ENCODE assay signal across 19 mouse cellular contexts in genomic region chr7:49082585-49083165, GRCm38 (mm10).
DNase-seq lines count a peak whose midpoint lies in the region; ATAC-seq and TF ChIP-seq lines count a peak whose summit lies in the region.
"Had no signal": no experiment of that assay in that cellular context is flagged by ENCODE, and none has a peak within 500 bp of the region (broad histone marks: within the 10 kb centered on the region; RNA-seq: fewer than 3 reads in every experiment).

No protein-coding gene starts in this region.

- ATAC-seq in hindbrain, embryonic 14.5 days (ENCODE audit: low FRiP score): peak; percentile 35
- peak; percentile 65 for ATAC-seq in Patski
- 0 out of 2 replicates have a peak, but pooled peaks have one; percentile 23 for ATAC-seq in embryonic facial prominence, embryonic 15.5 days (ENCODE audit: insufficient number of reproducible peaks, low FRiP score, low TSS enrichment, low read depth)
- ATAC-seq in neural tube, embryonic 14.5 days (ENCODE audit: low read depth): peak; percentile 33; the same call in 1 of the 2 replicates
- ATAC-seq: CD4-positive, CD25-positive, alpha-beta regulatory T cell, adult 4 months; forebrain, embryonic 13.5 days; intestine, embryonic 15.5 days had no signal

- no peaks in the 10 kb centered on the region for H3K36me3 ChIP-seq in hindbrain, embryonic 14.5 days (replicated peaks; ENCODE audit: control insufficient read depth, insufficient read depth)
- H3K36me3 ChIP-seq in hindbrain, embryonic 10.5 days: no peaks in the 10 kb centered on the region
- H3K36me3 ChIP-seq in embryonic facial prominence, embryonic 15.5 days: no peaks in the 10 kb centered on the region
- H3K36me3 ChIP-seq in neural tube, embryonic 14.5 days (ENCODE audit: control insufficient read depth, insufficient read depth, low read length): no peaks in the 10 kb centered on the region
- H3K36me3 ChIP-seq: embryonic facial prominence, embryonic 13.5 days; intestine, embryonic 15.5 days; limb, embryonic 13.5 days; liver, embryonic 15.5 days had no signal

- POLR2A ChIA-PET in Patski (lab: Charles Lee): interaction anchor here (1.0 kb wide), 1 partner anchor 10 kb away, joined by 4 read pairs; no protein-coding TSS in a partner anchor

- in situ Hi-C loops in Patski (cut with MboI; ENCODE audit: low pct_unique_long_range_greater_than_20kb): no loop called here

- no peak for TF ChIP-seq CTCF in Patski (IDR thresholded peaks at IDR 0.05)

- 35% methylated on average over 4 of the region's 4 CpGs for WGBS in hindbrain, embryonic 14.5 days
- WGBS in hindbrain, embryonic 10.5 days: 55% methylated on average over 4 of the region's 4 CpGs
- WGBS in embryonic facial prominence, embryonic 15.5 days: 27% methylated on average over 4 of the region's 4 CpGs
- 35% methylated on average over 4 of the region's 4 CpGs for WGBS in neural tube, embryonic 14.5 days

- H3K27ac ChIP-seq in hindbrain, embryonic 14.5 days: peak overlapping the region; percentile 79
- no peak overlapping the region; the same call in 1 of the 2 replicates for H3K27ac ChIP-seq in hindbrain, embryonic 10.5 days
- H3K27ac ChIP-seq in embryonic facial prominence, embryonic 15.5 days (replicated peaks): no peak overlapping the region
- peak overlapping the region; percentile 4 for H3K27ac ChIP-seq in neural tube, embryonic 14.5 days (ENCODE audit: low read depth, low read length)
- H3K27ac ChIP-seq: embryonic facial prominence, embryonic 13.5 days; forebrain, embryonic 13.5 days; intestine, embryonic 15.5 days; left cerebral cortex, adult 2 months; limb, embryonic 13.5 days; liver, embryonic 15.5 days had no signal

- no peak overlapping the region for H3K4me3 ChIP-seq in hindbrain, embryonic 14.5 days (replicated peaks; ENCODE audit: low read length)
- H3K4me3 ChIP-seq in hindbrain, embryonic 10.5 days: no peak overlapping the region
- H3K4me3 ChIP-seq in embryonic facial prominence, embryonic 15.5 days (replicated peaks): no peak overlapping the region
- H3K4me3 ChIP-seq in neural tube, embryonic 14.5 days (ENCODE audit: low read depth, low read length): no peak overlapping the region
- H3K4me3 ChIP-seq: embryonic facial prominence, embryonic 13.5 days; forebrain, embryonic 13.5 days; intestine, embryonic 15.5 days; left cerebral cortex, adult 2 months; limb, embryonic 13.5 days; liver, embryonic 15.5 days had no signal

- CTCF ChIA-PET in Patski (lab: Charles Lee): interaction anchor here (0.7 to 1.9 kb wide), 4 partner anchors 8 to 38 kb away, joined by 3 to 7 read pairs (median 4); no protein-coding TSS in a partner anchor

- no peak overlapping the region; the same call in 1 of the 2 replicates for H3K4me2 ChIP-seq in hindbrain, embryonic 14.5 days (replicated peaks)
- no peak overlapping the region for H3K4me2 ChIP-seq in embryonic facial prominence, embryonic 15.5 days (replicated peaks)
- no peak overlapping the region for H3K4me2 ChIP-seq in neural tube, embryonic 14.5 days (ENCODE audit: low read depth, low read length)
- H3K4me2 ChIP-seq: embryonic facial prominence, embryonic 13.5 days; forebrain, embryonic 13.5 days; intestine, embryonic 15.5 days; limb, embryonic 13.5 days; liver, embryonic 15.5 days had no signal

- no peaks in the 10 kb centered on the region for H3K9me3 ChIP-seq in hindbrain, embryonic 14.5 days (ENCODE audit: control insufficient read depth, low read length)
- no peaks in the 10 kb centered on the region for H3K9me3 ChIP-seq in hindbrain, embryonic 10.5 days
- H3K9me3 ChIP-seq in embryonic facial prominence, embryonic 15.5 days (replicated peaks): no peaks in the 10 kb centered on the region
- no peaks in the 10 kb centered on the region for H3K9me3 ChIP-seq in neural tube, embryonic 14.5 days (ENCODE audit: control insufficient read depth, low read length)
- H3K9me3 ChIP-seq: embryonic facial prominence, embryonic 13.5 days; forebrain, embryonic 13.5 days; intestine, embryonic 15.5 days; limb, embryonic 13.5 days; liver, embryonic 15.5 days had no signal

- intact Hi-C loops in left cerebral cortex, postnatal 4 days (cut with DNase I): no loop called here

- no peaks in the 10 kb centered on the region for H3K27me3 ChIP-seq in hindbrain, embryonic 14.5 days (ENCODE audit: control insufficient read depth, insufficient read depth, low read length)
- peaks cover 14% of the 10 kb centered on the region for H3K27me3 ChIP-seq in hindbrain, embryonic 10.5 days (ENCODE audit: insufficient read depth, poor library complexity, severe bottlenecking)
- H3K27me3 ChIP-seq in Patski: no peaks in the 10 kb centered on the region
- 0 out of 2 replicates have a peak, but pooled peaks cover 8% of the 10 kb centered on the region for H3K27me3 ChIP-seq in embryonic facial prominence, embryonic 15.5 days
- no peaks in the 10 kb centered on the region for H3K27me3 ChIP-seq in neural tube, embryonic 14.5 days (ENCODE audit: control insufficient read depth, insufficient read depth, low read length)
- H3K27me3 ChIP-seq: intestine, embryonic 15.5 days had no signal

- no peak for DNase-seq in hindbrain, embryonic 14.5 days (ENCODE audit: low spot score)
- DNase-seq in hindbrain, embryonic 10.5 days (ENCODE audit: low spot score): no peak
- DNase-seq in Patski (ENCODE audit: low read depth, low spot score): peak; percentile 92
- DNase-seq in left cerebral cortex, postnatal 4 days: no peak
- no peak for DNase-seq in cerebellum, adult 11-12 months
- DNase-seq: adrenal gland, postnatal 36 days; cerebellum, postnatal 36 days; gastrocnemius, postnatal 14 days; heart, postnatal 14 days; thymus, adult 2 months had no signal

- H3K9ac ChIP-seq in hindbrain, embryonic 14.5 days: no peak overlapping the region
- no peak overlapping the region for H3K9ac ChIP-seq in embryonic facial prominence, embryonic 15.5 days
- H3K9ac ChIP-seq in neural tube, embryonic 14.5 days (replicated peaks; ENCODE audit: low read depth, low read length): no peak overlapping the region
- H3K9ac ChIP-seq: embryonic facial prominence, embryonic 13.5 days; forebrain, embryonic 13.5 days; intestine, embryonic 15.5 days; limb, embryonic 13.5 days; liver, embryonic 15.5 days had no signal

- H3K4me1 ChIP-seq in hindbrain, embryonic 14.5 days (replicated peaks; ENCODE audit: control insufficient read depth, insufficient read depth, low read length): peaks cover 58% of the 10 kb centered on the region
- peaks cover 75% of the 10 kb centered on the region for H3K4me1 ChIP-seq in hindbrain, embryonic 10.5 days (replicated peaks)
- no peaks in the 10 kb centered on the region for H3K4me1 ChIP-seq in embryonic facial prominence, embryonic 15.5 days
- H3K4me1 ChIP-seq in neural tube, embryonic 14.5 days (ENCODE audit: control insufficient read depth, insufficient read depth, low read length): peaks cover 48% of the 10 kb centered on the region
- H3K4me1 ChIP-seq: limb, embryonic 13.5 days; liver, embryonic 15.5 days had no signal

Comparison
In these comparisons a context has a peak if more than half of its experiments do, and no peak if none do; other contexts are left out.
1. H3K27ac ChIP-seq: peak in hindbrain, embryonic 14.5 days (single experiment) and neural tube, embryonic 14.5 days (single experiment); none in hindbrain, embryonic 10.5 days (single experiment) and embryonic facial prominence, embryonic 15.5 days (single experiment).
2. Peak in every context shown above with its lines, with median percentiles within 50 percentile points of each other: ATAC-seq.